Mouse (Mus musculus): Measurements from ENCODE around the gene Fanca. TPM values are rescaled to one million over a fixed set of nuclear protein-coding genes. Genes with fewer than 3 reads are reported as not detected.

The Fanca gene
- polyA plus RNA-seq, 1 experiment from 2014 or later: 5.4 TPM

- H3K36me3 ChIP-seq (ENCODE audit: control insufficient read depth, insufficient read depth, low read length): peaks cover 40% of the 10 kb centered on the region
- H3K9me3 ChIP-seq (replicated peaks; ENCODE audit: control insufficient read depth, low read length, poor library complexity, severe bottlenecking): no peaks in the 10 kb centered on the region
- no peak overlapping the region for H3K4me3 ChIP-seq (ENCODE audit: low read depth, low read length)
- no peaks in the 10 kb centered on the region for H3K27me3 ChIP-seq (ENCODE audit: control insufficient read depth, insufficient read depth, low read depth, low read length)
- no peak overlapping the region for H3K4me2 ChIP-seq (ENCODE audit: low read length)
- H3K9ac ChIP-seq (ENCODE audit: low read depth, low read length): no peak overlapping the region
- 97% methylated on average over 5 of the region's 5 CpGs for WGBS
- no peak overlapping the region for H3K27ac ChIP-seq (ENCODE audit: low read length)
- H3K4me1 ChIP-seq (ENCODE audit: control insufficient read depth, insufficient read depth, low read length): peaks cover 18% of the 10 kb centered on the region
- ATAC-seq: no peak
Measured at GRCm38 (mm10) chr8:123250940-123251339, 67.4 kb downstream of the Fanca start.

GRCm38 (mm10) chr8:123248596-123248995, 69.8 kb downstream of the Fanca start:
- Histone ChIP-seq H3K9me3 (replicated peaks; ENCODE audit: control insufficient read depth, low read length, poor library complexity, severe bottlenecking) (no peaks in the 10 kb centered on the region), H3K36me3 (ENCODE audit: control insufficient read depth, insufficient read depth, low read length) (peaks cover 57% of the 10 kb centered on the region), H3K27me3 (ENCODE audit: control insufficient read depth, insufficient read depth, low read depth, low read length) (no peaks in the 10 kb centered on the region), H3K9ac (ENCODE audit: low read depth, low read length) (no peak overlapping the region), H3K27ac (ENCODE audit: low read length) (no peak overlapping the region), H3K4me2 (ENCODE audit: low read length) (no peak overlapping the region), H3K4me1 (ENCODE audit: control insufficient read depth, insufficient read depth, low read length) (peaks cover 7% of the 10 kb centered on the region), H3K4me3 (ENCODE audit: low read depth, low read length) (no peak overlapping the region)
- ATAC-seq: no peak
- 94% methylated on average over 8 of the region's 8 CpGs for WGBS

GRCm38 (mm10) chr8:123247748-123248147, 70.6 kb downstream of the Fanca start:
- Histone ChIP-seq H3K9ac (ENCODE audit: low read depth, low read length) (no peak overlapping the region), H3K27me3 (ENCODE audit: control insufficient read depth, insufficient read depth, low read depth, low read length) (no peaks in the 10 kb centered on the region), H3K27ac (ENCODE audit: low read length) (no peak overlapping the region), H3K4me1 (ENCODE audit: control insufficient read depth, insufficient read depth, low read length) (peaks cover 3% of the 10 kb centered on the region), H3K36me3 (ENCODE audit: control insufficient read depth, insufficient read depth, low read length) (peaks cover 65% of the 10 kb centered on the region), H3K4me2 (ENCODE audit: low read length) (no peak overlapping the region), H3K4me3 (ENCODE audit: low read depth, low read length) (no peak overlapping the region), H3K9me3 (replicated peaks; ENCODE audit: control insufficient read depth, low read length, poor library complexity, severe bottlenecking) (no peaks in the 10 kb centered on the region)
- no peak for ATAC-seq
- 97% methylated on average over 6 of the region's 6 CpGs for WGBS

DNA sequence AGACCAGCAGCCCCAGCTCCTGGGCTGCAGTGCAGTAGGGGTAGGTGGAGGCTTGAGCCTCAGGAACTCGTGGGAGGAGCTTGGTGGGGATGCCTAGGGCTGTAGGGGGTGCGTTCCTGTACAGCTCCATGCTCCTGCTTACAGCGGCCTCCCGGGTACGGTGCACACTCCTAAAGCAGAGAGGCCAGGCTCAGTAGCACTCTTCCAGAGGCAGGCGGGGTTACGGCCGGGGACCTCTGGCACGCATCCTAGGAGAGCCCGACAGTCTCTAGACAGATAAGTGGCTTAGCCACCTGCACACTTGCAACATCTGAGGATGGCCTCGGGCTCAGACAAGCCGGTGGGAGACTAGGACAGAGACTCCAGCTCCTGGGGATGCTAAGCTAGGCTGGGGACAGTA, 72.8 kb downstream of the Fanca start:
- Histone ChIP-seq H3K9me3 (replicated peaks; ENCODE audit: control insufficient read depth, low read length, poor library complexity, severe bottlenecking) (no peaks in the 10 kb centered on the region), H3K9ac (ENCODE audit: low read depth, low read length) (no peak overlapping the region), H3K4me1 (ENCODE audit: control insufficient read depth, insufficient read depth, low read length) (no peaks in the 10 kb centered on the region), H3K4me2 (ENCODE audit: low read length) (no peak overlapping the region), H3K27ac (ENCODE audit: low read length) (no peak overlapping the region), H3K36me3 (ENCODE audit: control insufficient read depth, insufficient read depth, low read length) (peaks cover 65% of the 10 kb centered on the region), H3K27me3 (ENCODE audit: control insufficient read depth, insufficient read depth, low read depth, low read length) (no peaks in the 10 kb centered on the region), H3K4me3 (ENCODE audit: low read depth, low read length) (no peak overlapping the region)
- ATAC-seq: no peak
- WGBS: 92% methylated on average over 12 of the region's 12 CpGs

DNA sequence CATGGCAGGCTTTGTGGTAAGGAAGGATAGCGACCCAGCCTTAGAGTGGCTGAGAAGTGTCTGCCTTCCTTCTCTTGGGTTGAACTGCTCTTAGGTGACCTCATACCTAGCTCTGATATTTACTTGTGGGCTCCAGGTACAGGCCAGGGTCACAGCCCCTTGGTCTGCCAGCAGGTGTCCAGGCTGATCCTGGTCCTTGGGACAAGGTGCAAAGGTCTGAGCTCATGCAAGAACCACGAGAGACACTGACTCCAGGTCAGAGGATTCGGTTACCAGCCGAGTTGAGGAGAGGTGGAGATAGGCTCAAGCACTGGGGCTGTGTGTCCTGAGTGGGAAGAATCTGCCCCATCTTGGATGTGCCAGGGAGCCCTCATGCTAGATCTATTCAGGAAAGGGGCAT, 74.0 kb downstream of the Fanca start:
- Histone ChIP-seq H3K4me1 (ENCODE audit: control insufficient read depth, insufficient read depth, low read length) (no peaks in the 10 kb centered on the region), H3K27ac (ENCODE audit: low read length) (no peak overlapping the region), H3K9ac (ENCODE audit: low read depth, low read length) (no peak overlapping the region), H3K4me2 (ENCODE audit: low read length) (no peak overlapping the region), H3K9me3 (replicated peaks; ENCODE audit: control insufficient read depth, low read length, poor library complexity, severe bottlenecking) (no peaks in the 10 kb centered on the region), H3K27me3 (ENCODE audit: control insufficient read depth, insufficient read depth, low read depth, low read length) (no peaks in the 10 kb centered on the region), H3K36me3 (ENCODE audit: control insufficient read depth, insufficient read depth, low read length) (peaks cover 61% of the 10 kb centered on the region), H3K4me3 (ENCODE audit: low read depth, low read length) (no peak overlapping the region)
- ATAC-seq: no peak
- 95% methylated on average over 4 of the region's 4 CpGs for WGBS

- H3K27me3 ChIP-seq (ENCODE audit: control insufficient read depth, insufficient read depth, low read depth, low read length): no peaks in the 10 kb centered on the region
- no peak overlapping the region for H3K4me2 ChIP-seq (ENCODE audit: low read length)
- no peaks in the 10 kb centered on the region for H3K9me3 ChIP-seq (replicated peaks; ENCODE audit: control insufficient read depth, low read length, poor library complexity, severe bottlenecking)
- 70% methylated on average over 11 of the region's 11 CpGs for WGBS
- no peak overlapping the region for H3K27ac ChIP-seq (ENCODE audit: low read length)
- H3K36me3 ChIP-seq (ENCODE audit: control insufficient read depth, insufficient read depth, low read length): peaks cover 52% of the 10 kb centered on the region
- ATAC-seq: no peak
- no peak overlapping the region for H3K9ac ChIP-seq (ENCODE audit: low read depth, low read length)
- H3K4me1 ChIP-seq (ENCODE audit: control insufficient read depth, insufficient read depth, low read length): no peaks in the 10 kb centered on the region
- H3K4me3 ChIP-seq (ENCODE audit: low read depth, low read length): no peak overlapping the region
Measured at GRCm38 (mm10) chr8:123243053-123243452, 75.3 kb downstream of the Fanca start.

- H3K4me3 ChIP-seq (ENCODE audit: low read depth, low read length): no peak overlapping the region
- no peak overlapping the region for H3K27ac ChIP-seq (ENCODE audit: low read length)
- no peaks in the 10 kb centered on the region for H3K27me3 ChIP-seq (ENCODE audit: control insufficient read depth, insufficient read depth, low read depth, low read length)
- H3K36me3 ChIP-seq (ENCODE audit: control insufficient read depth, insufficient read depth, low read length): peaks cover 45% of the 10 kb centered on the region
- no peaks in the 10 kb centered on the region for H3K9me3 ChIP-seq (replicated peaks; ENCODE audit: control insufficient read depth, low read length, poor library complexity, severe bottlenecking)
- H3K4me1 ChIP-seq (ENCODE audit: control insufficient read depth, insufficient read depth, low read length): no peaks in the 10 kb centered on the region
- no peak overlapping the region for H3K9ac ChIP-seq (ENCODE audit: low read depth, low read length)
- no peak overlapping the region for H3K4me2 ChIP-seq (ENCODE audit: low read length)
- no peak for ATAC-seq
- WGBS: 93% methylated on average over 7 of the region's 7 CpGs
Measured at GRCm38 (mm10) chr8:123242107-123242923, 76.1 kb downstream of the Fanca start.

DNA sequence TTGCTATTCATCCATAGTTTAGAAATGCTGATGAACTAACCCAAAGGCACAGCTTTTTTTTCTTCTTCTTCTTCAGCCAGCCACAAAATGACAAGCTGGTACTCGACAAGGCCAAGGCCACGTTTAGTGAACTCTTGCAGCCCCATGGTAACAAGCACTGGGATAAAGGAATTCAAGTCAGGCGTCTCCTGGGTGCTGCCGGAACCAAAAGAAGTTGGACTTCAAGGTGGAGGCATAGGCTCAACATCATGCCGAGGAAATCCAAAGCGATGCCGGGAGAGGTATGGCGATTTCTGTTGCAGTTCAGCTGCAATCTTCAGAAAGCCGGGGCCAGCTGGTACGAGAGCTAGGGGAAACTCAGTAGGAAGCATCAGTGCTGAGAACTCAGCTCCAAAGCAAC, 79.0 kb downstream of the Fanca start:
- no peak overlapping the region for H3K27ac ChIP-seq (ENCODE audit: low read length)

More for the DNA sequence above, 79.0 kb downstream of the Fanca start:
- Histone ChIP-seq H3K9me3 (replicated peaks; ENCODE audit: control insufficient read depth, low read length, poor library complexity, severe bottlenecking) (no peaks in the 10 kb centered on the region), H3K36me3 (ENCODE audit: control insufficient read depth, insufficient read depth, low read length) (peaks cover 19% of the 10 kb centered on the region), H3K4me1 (ENCODE audit: control insufficient read depth, insufficient read depth, low read length) (peaks cover 19% of the 10 kb centered on the region), H3K4me3 (ENCODE audit: low read depth, low read length) (no peak overlapping the region), H3K27me3 (ENCODE audit: control insufficient read depth, insufficient read depth, low read depth, low read length) (no peaks in the 10 kb centered on the region), H3K4me2 (ENCODE audit: low read length) (no peak overlapping the region), H3K9ac (ENCODE audit: low read depth, low read length) (no peak overlapping the region)
- ATAC-seq: no peak
- WGBS: 76% methylated on average over 10 of the region's 10 CpGs

Data from midbrain, embryonic 16.5 days (tissue).